Comparison of ENCODE assay signal across 8 mouse cellular contexts in the genomic region with DNA sequence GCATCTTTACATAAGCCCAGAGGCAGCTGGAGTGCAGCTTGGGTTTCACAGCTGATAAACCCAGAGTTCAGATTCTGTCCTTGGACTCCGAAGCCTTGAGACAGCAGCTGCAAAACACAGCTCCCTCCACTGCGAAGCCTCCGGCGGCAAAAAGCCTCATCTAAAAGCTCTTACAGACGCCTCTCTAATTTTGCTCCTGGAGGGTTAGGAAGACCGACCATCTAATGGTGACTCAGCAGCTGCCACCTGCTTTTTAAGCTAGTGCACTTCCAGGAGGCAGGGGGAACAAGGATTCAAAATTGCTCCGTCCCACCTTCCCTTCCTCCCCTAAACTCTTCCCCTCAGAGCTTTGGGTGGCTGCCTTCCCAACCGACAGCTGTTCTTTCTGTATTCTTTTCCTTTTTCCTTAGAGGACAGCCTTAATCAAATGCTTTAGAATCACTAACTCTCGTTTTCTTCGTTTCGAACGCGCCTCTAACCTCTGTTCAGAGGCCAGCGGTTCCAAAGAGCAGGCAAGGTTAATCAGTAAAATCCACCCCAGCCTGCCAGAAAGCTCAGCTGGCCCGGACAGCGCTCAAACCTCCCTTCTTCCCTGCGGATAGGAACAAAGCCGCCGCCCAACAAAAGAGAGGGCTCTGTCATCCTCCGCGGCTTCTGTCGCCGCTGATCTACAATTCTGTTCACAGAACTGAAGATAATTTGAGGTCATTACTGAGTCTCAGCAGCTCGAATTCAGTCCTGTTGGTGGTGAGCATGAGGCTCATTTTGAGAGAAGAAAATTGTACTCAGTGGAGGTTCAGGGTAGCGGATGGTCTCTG. TPM values are rescaled to one million over a fixed set of nuclear protein-coding genes. Genes with fewer than 3 reads are reported as not detected.
DNase-seq lines count a peak whose midpoint lies in the region; ATAC-seq and TF ChIP-seq lines count a peak whose summit lies in the region.

No protein-coding gene starts in this region.

- H3K4me3 ChIP-seq in forebrain, postnatal 0 days (ENCODE audit: low read depth, low read length) = peak overlapping the region; percentile 26
- peak overlapping the region; percentile 10; the same call in 1 of the 2 replicates for H3K4me3 ChIP-seq in hindbrain, embryonic 11.5 days (ENCODE audit: low read depth, low read length)

- H3K9ac ChIP-seq in forebrain, postnatal 0 days = peak overlapping the region; percentile 52
- peak overlapping the region; percentile 55 for H3K9ac ChIP-seq in hindbrain, embryonic 11.5 days (ENCODE audit: low read depth, low read length)

- POLR2A ChIA-PET in Patski (lab: Charles Lee) = interaction anchor here (1.1 to 1.6 kb wide), 2 partner anchors 13 to 17 kb away, joined by 3 to 4 read pairs; no protein-coding TSS in a partner anchor

- H3K27ac ChIP-seq in forebrain, postnatal 0 days (ENCODE audit: low read depth, low read length) = peak overlapping the region; percentile 92
- H3K27ac ChIP-seq in hindbrain, embryonic 11.5 days (ENCODE audit: low read depth, low read length) = peak overlapping the region; percentile 94

- in situ Hi-C loops in Patski (cut with MboI; ENCODE audit: low pct_unique_long_range_greater_than_20kb) = no loop called here

- no peaks in the 10 kb centered on the region for H3K27me3 ChIP-seq in Patski
- no peaks in the 10 kb centered on the region for H3K27me3 ChIP-seq in forebrain, postnatal 0 days (ENCODE audit: insufficient read depth, low read length)
- no peaks in the 10 kb centered on the region for H3K27me3 ChIP-seq in hindbrain, embryonic 11.5 days (ENCODE audit: control insufficient read depth, insufficient read depth, low read length)

- ATAC-seq in Patski = peak; percentile 87
- peak; percentile 89 for ATAC-seq in forebrain, postnatal 0 days
- ATAC-seq in hindbrain, embryonic 11.5 days (ENCODE audit: low FRiP score) = peak; percentile 85

- no peak for DNase-seq in Patski (ENCODE audit: low read depth, low spot score)
- peak; percentile 59 to 67 for DNase-seq in cerebellum, adult 18-20 months
- DNase-seq in forebrain, postnatal 0 days = peak; percentile 81
- DNase-seq in hindbrain, embryonic 11.5 days (ENCODE audit: low spot score) = peak; percentile 83
- peak; percentile 65 to 69 for DNase-seq in layer of hippocampus, postnatal 10 days (ENCODE audit: low spot score in 2 of 2)
- peak; percentile 15 for DNase-seq in lung, postnatal 14 days
- DNase-seq in right cerebral cortex, adult 2 months (ENCODE audit: low spot score in 2 of 2) = peak; percentile 62 to 64
- no peak for DNase-seq in thymus, postnatal 14 days

- peak overlapping the region; percentile 48 for H3K4me2 ChIP-seq in forebrain, postnatal 0 days (ENCODE audit: low read depth)
- peak overlapping the region; percentile 39 for H3K4me2 ChIP-seq in hindbrain, embryonic 11.5 days (replicated peaks; ENCODE audit: low read depth, low read length)

- H3K9me3 ChIP-seq in forebrain, postnatal 0 days (ENCODE audit: low read length) = no peaks in the 10 kb centered on the region
- no peaks in the 10 kb centered on the region for H3K9me3 ChIP-seq in hindbrain, embryonic 11.5 days (ENCODE audit: control insufficient read depth, low read length)

- H3K36me3 ChIP-seq in forebrain, postnatal 0 days (ENCODE audit: insufficient read depth) = no peaks in the 10 kb centered on the region
- no peaks in the 10 kb centered on the region for H3K36me3 ChIP-seq in hindbrain, embryonic 11.5 days (ENCODE audit: control insufficient read depth, insufficient read depth, low read length)

- 2% methylated on average over 25 of the region's 25 CpGs for WGBS in forebrain, postnatal 0 days
- 4% methylated on average over 25 of the region's 25 CpGs for WGBS in hindbrain, embryonic 11.5 days

- peaks cover 11% of the 10 kb centered on the region; the same call in 1 of the 2 replicates for H3K4me1 ChIP-seq in forebrain, postnatal 0 days (ENCODE audit: insufficient read depth)
- H3K4me1 ChIP-seq in hindbrain, embryonic 11.5 days (replicated peaks; ENCODE audit: control insufficient read depth, insufficient read depth, low read length) = peaks cover 6% of the 10 kb centered on the region

- CTCF ChIA-PET in Patski (lab: Charles Lee) = interaction anchor here (1.0 to 1.8 kb wide), 3 partner anchors 12 to 41 kb away, joined by 3 to 5 read pairs (median 3); no protein-coding TSS in a partner anchor

- TF ChIP-seq CTCF in Patski (IDR thresholded peaks at IDR 0.05) = no peak
- peak; percentile 21; the same call in 1 of the 2 replicates for TF ChIP-seq CTCF in forebrain, postnatal 0 days (IDR thresholded peaks at IDR 0.05; ENCODE audit: low read depth)

RNA-seq across cellular contexts. Expression of a gene that starts 4.5 kb away (rescaled TPM):
- polyA plus RNA-seq in Patski (2021) = 0.09 TPM
- not detected in 2 replicates for total RNA-seq in forebrain, postnatal 0 days (2014; rRNA removed)
- polyA plus RNA-seq in forebrain, postnatal 0 days (2015; fragmentation: Nextera tagmentation; extraction: Ambion mirVana) = 0.44 TPM in 1 of 2 replicates, not detected in the other
- not detected in 2 replicates for polyA plus RNA-seq in hindbrain, embryonic 11.5 days (2014; fragmentation: Nextera tagmentation; extraction: Ambion mirVana)
- under 1 TPM in 1 of 2 experiments, not detected in 1; 0.31 TPM for total RNA-seq in layer of hippocampus, postnatal 10 days (2021)

RNA-seq across cellular contexts. Expression of a gene that starts 44.7 kb away (rescaled TPM):
- 11.7 TPM for polyA plus RNA-seq in Patski (2021)
- 4.7 and 8.2 TPM in 2 replicates for total RNA-seq in forebrain, postnatal 0 days (2014; rRNA removed)
- 9.9 and 12.4 TPM in 2 replicates for polyA plus RNA-seq in forebrain, postnatal 0 days (2015; fragmentation: Nextera tagmentation; extraction: Ambion mirVana)
- 42.1 and 45.6 TPM in 2 replicates for polyA plus RNA-seq in hindbrain, embryonic 11.5 days (2014; fragmentation: Nextera tagmentation; extraction: Ambion mirVana)
- total RNA-seq in layer of hippocampus, postnatal 10 days (2021) = 1 to 10 TPM; 8.2 to 9.1 TPM

RNA-seq across cellular contexts. Expression of a gene that starts 44.8 kb away (rescaled TPM):
- 17.4 TPM for polyA plus RNA-seq in Patski (2021)
- 32.7 and 34.2 TPM in 2 replicates for total RNA-seq in forebrain, postnatal 0 days (2014; rRNA removed)
- polyA plus RNA-seq in forebrain, postnatal 0 days (2015; fragmentation: Nextera tagmentation; extraction: Ambion mirVana) = 24.5 and 25.2 TPM in 2 replicates
- polyA plus RNA-seq in hindbrain, embryonic 11.5 days (2014; fragmentation: Nextera tagmentation; extraction: Ambion mirVana) = 50.5 and 50.8 TPM in 2 replicates
- total RNA-seq in layer of hippocampus, postnatal 10 days (2021) = 10 to 100 TPM; 21.5 to 22.3 TPM

Comparison
In these comparisons a context has a peak if more than half of its experiments do, and no peak if none do; other contexts are left out.
1. DNase-seq: peak in cerebellum, adult 18-20 months (2 of 2), forebrain, postnatal 0 days (single experiment), hindbrain, embryonic 11.5 days (single experiment), layer of hippocampus, postnatal 10 days (2 of 2), lung, postnatal 14 days (single experiment) and right cerebral cortex, adult 2 months (2 of 2); none in Patski (single experiment) and thymus, postnatal 14 days (single experiment).
2. Peak in every context shown above with its lines, with median percentiles within 50 percentile points of each other: ATAC-seq.